Mouse (Mus musculus): ENCODE measurements around the gene Klk6. TPM values are rescaled to one million over a fixed set of nuclear protein-coding genes. Genes with fewer than 3 reads are reported as not detected.

The Klk6 gene
- polyA plus RNA-seq (2016; fragmentation: Nextera tagmentation; extraction: Ambion mirVana) = not detected in 2 replicates

DNA sequence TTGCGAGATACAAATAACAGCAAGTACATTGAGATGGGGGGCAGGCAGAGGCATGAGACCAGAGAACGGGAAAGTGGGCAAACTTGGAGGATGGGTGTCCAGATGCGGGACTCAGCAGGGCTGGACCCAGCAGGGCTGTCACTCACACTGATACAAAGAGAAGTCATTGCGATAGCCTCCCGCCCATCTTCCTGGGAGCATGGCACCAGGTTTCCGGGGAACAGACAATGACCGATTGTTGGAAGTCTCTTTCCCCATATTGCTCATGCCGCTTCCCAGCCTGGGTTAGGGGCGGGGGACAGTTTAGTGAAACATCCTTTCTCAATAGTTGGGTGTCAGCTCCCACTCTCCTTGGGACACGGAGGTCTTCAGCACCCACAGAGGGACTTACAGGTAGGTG, at the start of gene Klk6:
Klk6 (plus strand) TSS at position 301 of the 400 bp plus-strand sequence.
- no peak for ATAC-seq (ENCODE audit: insufficient number of reproducible peaks, low FRiP score)
- no peak within 1 kb of the TSS for H3K9ac ChIP-seq
- no peak within 1 kb of the TSS for H3K27ac ChIP-seq (ENCODE audit: poor library complexity, severe bottlenecking)
- H3K36me3 ChIP-seq = no peaks in the 10 kb centered on the region
- no peak within 1 kb of the TSS for H3K4me2 ChIP-seq
- no peaks in the 10 kb centered on the region; the same call in none of the 2 replicates for H3K27me3 ChIP-seq (replicated peaks)
- WGBS = 79% methylated on average over 10 of the region's 10 CpGs
- H3K4me1 ChIP-seq (replicated peaks) = no peaks in the 10 kb centered on the region
- no peaks in the 10 kb centered on the region for H3K9me3 ChIP-seq (replicated peaks)
- no peak within 1 kb of the TSS for H3K4me3 ChIP-seq

DNA sequence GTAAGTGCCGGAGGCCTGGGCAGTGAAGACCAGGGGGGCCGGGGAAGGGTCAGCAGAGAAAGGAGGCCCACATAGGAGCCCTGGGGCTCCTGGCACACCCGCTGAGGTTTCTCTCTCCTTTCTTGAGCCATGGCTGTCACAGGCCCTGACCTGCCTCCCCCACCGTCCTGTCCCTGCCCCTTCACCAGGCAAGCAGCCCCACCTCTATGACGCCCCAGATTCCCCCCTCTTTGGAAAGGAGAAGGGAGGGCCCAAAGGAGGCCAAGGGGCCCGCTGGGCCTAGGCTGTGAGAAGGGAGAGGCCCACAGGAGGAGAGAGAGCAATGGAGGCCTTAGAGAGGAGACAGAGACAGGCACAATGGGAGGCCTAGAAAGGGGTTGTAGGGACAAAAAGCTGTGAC, 49.5 kb upstream of the Klk6 start:
- ATAC-seq (ENCODE audit: insufficient number of reproducible peaks, low FRiP score) = no peak
- WGBS = 61% methylated on average over 6 of the region's 6 CpGs
- no peak overlapping the region for H3K9ac ChIP-seq

DNA sequence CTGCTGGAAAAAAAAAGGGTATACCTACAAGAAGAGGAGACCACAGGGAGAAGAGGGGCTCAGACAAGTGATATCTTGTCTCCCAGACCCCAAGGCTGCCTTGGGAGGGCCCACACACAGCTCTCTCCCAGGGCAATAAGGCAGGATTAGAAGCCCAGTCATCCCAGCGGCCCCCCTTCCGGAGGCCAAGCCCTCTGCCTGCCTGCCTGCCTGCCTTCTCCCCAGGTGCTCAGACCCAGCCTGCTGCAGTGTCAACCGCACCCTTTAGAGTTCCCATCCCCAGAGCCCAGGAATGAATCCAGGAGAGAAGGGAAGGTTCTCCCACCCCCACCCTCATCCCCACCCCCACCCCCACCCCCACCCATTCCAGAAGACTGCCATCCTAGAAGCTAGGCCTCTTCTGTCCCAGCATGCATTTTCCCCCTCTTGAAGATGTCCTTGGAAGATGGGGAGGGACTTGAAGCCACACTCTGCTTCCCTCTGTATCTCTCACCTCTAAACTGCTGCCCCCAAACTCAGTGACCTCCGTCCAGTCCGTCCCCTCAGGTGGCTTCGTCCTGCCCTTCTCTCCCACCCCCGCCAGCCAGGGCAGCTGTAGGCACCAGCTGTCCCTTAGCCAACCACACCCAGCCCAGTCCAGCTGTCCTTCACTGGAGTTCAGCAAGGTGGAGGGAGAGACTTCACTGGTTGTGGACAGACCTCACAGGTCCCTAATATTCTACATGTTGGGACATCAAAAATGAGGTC, 48.8 kb upstream of the Klk6 start:
- Histone ChIP-seq H3K27me3 (replicated peaks) (no peaks in the 10 kb centered on the region), H3K36me3 (no peaks in the 10 kb centered on the region), H3K4me2 (no peak overlapping the region), H3K9me3 (replicated peaks) (no peaks in the 10 kb centered on the region), H3K4me3 (no peak overlapping the region), H3K27ac (ENCODE audit: poor library complexity, severe bottlenecking) (no peak overlapping the region), H3K9ac (no peak overlapping the region), H3K4me1 (replicated peaks) (no peaks in the 10 kb centered on the region)
- WGBS = 47% methylated on average over 7 of the region's 7 CpGs
- no peak for ATAC-seq (ENCODE audit: insufficient number of reproducible peaks, low FRiP score)

More for the DNA sequence above, 49.5 kb upstream of the Klk6 start:
- H3K4me2 ChIP-seq = no peak overlapping the region
- H3K27me3 ChIP-seq (replicated peaks) = no peaks in the 10 kb centered on the region
- no peaks in the 10 kb centered on the region for H3K9me3 ChIP-seq (replicated peaks)
- H3K27ac ChIP-seq (ENCODE audit: poor library complexity, severe bottlenecking) = no peak overlapping the region
- H3K4me1 ChIP-seq (replicated peaks) = no peaks in the 10 kb centered on the region
- H3K36me3 ChIP-seq = no peaks in the 10 kb centered on the region
- H3K4me3 ChIP-seq = no peak overlapping the region

DNA sequence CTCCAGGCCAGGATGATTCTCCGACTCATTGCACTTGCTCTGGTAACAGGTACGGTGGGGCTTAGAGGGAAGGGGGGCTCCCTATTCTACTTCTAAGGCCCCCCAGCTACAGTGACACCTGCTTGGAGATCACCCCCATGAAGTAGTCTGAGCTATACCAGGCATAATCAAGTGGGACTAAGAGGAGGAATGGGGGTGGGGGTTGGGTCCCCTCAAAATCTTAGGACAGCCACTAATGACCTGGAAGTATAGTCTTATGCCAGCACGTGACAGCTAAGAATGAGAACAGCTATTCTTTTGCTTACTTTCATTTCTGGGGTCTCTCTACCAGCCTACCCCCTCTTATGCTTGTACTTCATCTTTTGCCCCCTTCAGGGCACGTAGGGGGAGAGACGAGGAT, 47.8 kb upstream of the Klk6 start:
- no peak overlapping the region for H3K4me2 ChIP-seq
- no peak for ATAC-seq (ENCODE audit: insufficient number of reproducible peaks, low FRiP score)

DNA sequence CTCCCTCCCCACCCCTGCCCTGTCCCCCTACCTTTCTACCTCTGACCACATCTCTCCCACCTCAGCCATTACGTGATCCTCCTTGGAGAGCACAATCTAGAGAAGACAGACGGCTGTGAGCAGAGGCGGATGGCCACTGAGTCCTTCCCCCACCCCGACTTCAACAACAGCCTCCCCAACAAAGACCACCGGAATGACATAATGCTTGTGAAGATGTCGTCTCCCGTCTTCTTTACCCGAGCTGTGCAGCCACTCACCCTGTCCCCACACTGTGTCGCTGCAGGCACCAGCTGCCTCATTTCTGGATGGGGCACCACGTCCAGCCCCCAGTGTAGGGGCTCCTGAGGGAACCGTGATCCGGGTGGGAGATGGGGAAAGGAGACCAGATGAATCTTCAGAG, 46.9 kb upstream of the Klk6 start:
- H3K27ac ChIP-seq (ENCODE audit: poor library complexity, severe bottlenecking) = no peak overlapping the region
- WGBS = 74% methylated on average over 12 of the region's 12 CpGs
- H3K9me3 ChIP-seq (replicated peaks) = no peaks in the 10 kb centered on the region
- H3K27me3 ChIP-seq (replicated peaks) = peaks cover 6% of the 10 kb centered on the region
- H3K4me2 ChIP-seq = no peak overlapping the region
- no peak overlapping the region for H3K9ac ChIP-seq
- no peak for ATAC-seq (ENCODE audit: insufficient number of reproducible peaks, low FRiP score)
- no peaks in the 10 kb centered on the region for H3K36me3 ChIP-seq
- H3K4me3 ChIP-seq = no peak overlapping the region
- 0 out of 2 replicates have a peak, but pooled peaks cover 3% of the 10 kb centered on the region for H3K4me1 ChIP-seq (replicated peaks)

More for the DNA sequence above, 47.8 kb upstream of the Klk6 start:
- Histone ChIP-seq H3K4me1 (replicated peaks) (0 out of 2 replicates have a peak, but pooled peaks cover 3% of the 10 kb centered on the region), H3K36me3 (no peaks in the 10 kb centered on the region), H3K4me3 (no peak overlapping the region), H3K9me3 (replicated peaks) (no peaks in the 10 kb centered on the region), H3K9ac (no peak overlapping the region), H3K27me3 (replicated peaks) (peaks cover 2% of the 10 kb centered on the region), H3K27ac (ENCODE audit: poor library complexity, severe bottlenecking) (no peak overlapping the region)
- WGBS = 75% methylated on average over 5 of the region's 5 CpGs

DNA sequence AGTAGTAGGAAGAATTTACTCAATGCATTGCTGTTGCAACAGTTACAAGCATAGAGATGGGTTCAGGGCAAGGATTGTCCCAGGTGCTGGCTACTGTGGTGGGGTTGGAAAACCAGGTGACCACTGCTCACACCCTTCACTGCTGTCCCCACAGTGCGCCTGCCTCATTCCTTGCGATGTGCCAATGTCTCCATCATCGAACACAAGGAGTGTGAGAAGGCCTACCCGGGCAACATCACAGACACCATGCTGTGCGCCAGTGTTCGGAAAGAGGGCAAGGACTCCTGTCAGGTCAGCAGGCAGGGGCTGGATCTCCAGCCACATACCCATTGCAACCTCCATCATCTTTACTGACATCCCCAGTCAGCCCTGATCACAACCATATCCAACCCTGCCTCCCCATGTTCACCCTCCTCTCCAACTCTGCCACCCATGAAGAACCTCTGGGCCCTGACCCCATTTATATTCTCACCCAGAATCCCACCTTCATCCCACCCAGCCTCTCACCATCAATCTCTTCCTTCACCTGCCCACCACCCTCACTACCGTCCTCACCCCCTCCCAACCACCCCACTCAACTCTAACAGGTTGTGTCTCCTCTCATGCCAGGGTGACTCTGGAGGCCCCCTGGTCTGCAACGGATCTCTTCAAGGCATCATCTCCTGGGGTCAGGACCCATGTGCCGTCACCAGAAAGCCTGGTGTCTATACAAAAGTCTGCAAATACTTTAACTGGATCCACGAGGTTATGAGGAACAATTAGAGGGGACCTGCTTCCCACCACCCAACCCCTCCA, 45.9 kb upstream of the Klk6 start:
- Histone ChIP-seq H3K36me3 (no peaks in the 10 kb centered on the region), H3K27ac (ENCODE audit: poor library complexity, severe bottlenecking) (no peak overlapping the region), H3K4me1 (replicated peaks) (peaks cover 6% of the 10 kb centered on the region; the same call in 1 of the 2 replicates), H3K9me3 (replicated peaks) (no peaks in the 10 kb centered on the region), H3K9ac (no peak overlapping the region), H3K4me2 (no peak overlapping the region), H3K4me3 (no peak overlapping the region), H3K27me3 (replicated peaks) (peaks cover 14% of the 10 kb centered on the region)
- ATAC-seq (ENCODE audit: insufficient number of reproducible peaks, low FRiP score) = no peak
- 84% methylated on average over 10 of the region's 10 CpGs for WGBS

DNA sequence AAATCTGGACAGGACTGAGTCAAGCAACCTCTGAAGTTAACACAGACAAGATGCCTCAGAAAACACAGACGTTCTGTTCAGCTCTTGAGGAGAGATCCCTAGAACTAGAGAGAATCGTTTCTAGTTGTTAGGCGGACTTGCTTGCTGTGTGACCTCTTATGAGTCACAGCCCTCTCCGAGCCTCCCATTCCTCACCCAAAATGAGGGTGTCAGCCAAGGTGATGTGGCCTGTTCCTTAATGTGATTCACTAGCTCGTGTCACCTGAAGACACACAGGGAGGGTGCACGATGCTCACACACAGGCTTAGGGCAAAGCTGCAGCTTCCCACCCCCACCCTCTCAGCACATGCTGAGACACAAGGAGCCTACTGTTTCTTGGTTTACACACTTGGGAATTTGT, 44.1 kb upstream of the Klk6 start:
- H3K4me2 ChIP-seq = no peak overlapping the region
- no peak overlapping the region for H3K4me3 ChIP-seq
- H3K27me3 ChIP-seq (replicated peaks) = peaks cover 27% of the 10 kb centered on the region
- WGBS = 50% methylated on average over 6 of the region's 6 CpGs
- no peak overlapping the region for H3K27ac ChIP-seq (ENCODE audit: poor library complexity, severe bottlenecking)
- H3K36me3 ChIP-seq = no peaks in the 10 kb centered on the region
- peaks cover 6% of the 10 kb centered on the region; the same call in 1 of the 2 replicates for H3K4me1 ChIP-seq (replicated peaks)
- no peaks in the 10 kb centered on the region for H3K9me3 ChIP-seq (replicated peaks)
- no peak overlapping the region for H3K9ac ChIP-seq
- ATAC-seq (ENCODE audit: insufficient number of reproducible peaks, low FRiP score) = no peak

DNA sequence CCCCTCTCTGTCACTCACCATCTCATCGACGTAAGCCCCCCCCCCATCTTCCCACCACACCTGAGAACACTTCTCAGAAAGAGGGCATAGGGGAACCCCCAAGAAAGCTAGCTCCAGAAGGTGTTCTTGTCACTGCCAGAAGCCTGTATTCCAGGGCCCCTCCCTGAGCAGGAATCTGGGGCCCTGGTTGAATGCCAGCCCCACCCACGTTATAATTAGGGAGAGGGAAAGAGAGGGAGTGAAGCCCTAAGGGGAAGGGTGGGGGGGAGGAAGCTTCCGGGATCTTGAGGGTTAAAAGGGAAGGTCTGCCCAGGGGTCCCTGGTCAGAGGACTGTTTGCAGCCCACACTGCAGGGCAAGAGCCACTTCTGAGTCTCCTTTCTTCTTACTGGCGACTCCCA, 43.6 kb upstream of the Klk6 start, which contains the start of gene Klk10:
Klk10 (plus strand) TSS at position 290 of the 400 bp plus-strand sequence.
- Histone ChIP-seq H3K4me3 (no peak within 1 kb of the TSS), H3K36me3 (no peaks in the 10 kb centered on the region), H3K4me2 (no peak within 1 kb of the TSS), H3K9ac (no peak within 1 kb of the TSS), H3K4me1 (replicated peaks) (peaks cover 6% of the 10 kb centered on the region; the same call in 1 of the 2 replicates), H3K9me3 (replicated peaks) (no peaks in the 10 kb centered on the region), H3K27me3 (replicated peaks) (peaks cover 27% of the 10 kb centered on the region), H3K27ac (ENCODE audit: poor library complexity, severe bottlenecking) (no peak within 1 kb of the TSS)
- 40% methylated on average over 5 of the region's 5 CpGs for WGBS
- no peak for ATAC-seq (ENCODE audit: insufficient number of reproducible peaks, low FRiP score)

DNA sequence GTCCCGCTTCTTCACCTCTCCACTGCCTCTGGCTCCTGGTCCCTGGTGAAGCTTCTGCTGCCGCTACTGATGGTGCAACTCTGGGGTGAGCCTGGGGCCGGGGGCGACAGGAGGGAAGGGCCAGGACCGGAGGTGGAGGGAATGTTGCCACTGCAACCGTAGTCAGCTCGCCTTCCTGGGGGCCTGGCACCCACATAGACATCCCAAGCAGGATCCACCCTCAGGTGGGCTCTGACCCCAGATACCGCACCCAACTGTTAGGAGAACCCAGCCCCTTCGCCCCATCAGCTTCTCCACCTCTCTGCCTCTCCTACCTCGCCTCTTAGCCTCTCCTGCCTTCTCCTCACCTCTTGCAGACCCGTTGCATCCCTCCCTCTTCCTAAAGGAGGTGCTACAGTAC, 42.8 kb upstream of the Klk6 start:
- Histone ChIP-seq H3K27ac (ENCODE audit: poor library complexity, severe bottlenecking) (no peak overlapping the region), H3K9ac (no peak overlapping the region), H3K36me3 (no peaks in the 10 kb centered on the region), H3K4me1 (replicated peaks) (peaks cover 6% of the 10 kb centered on the region; the same call in 1 of the 2 replicates), H3K4me2 (no peak overlapping the region), H3K9me3 (replicated peaks) (no peaks in the 10 kb centered on the region), H3K4me3 (no peak overlapping the region), H3K27me3 (replicated peaks) (peaks cover 27% of the 10 kb centered on the region)
- 83% methylated on average over 11 of the region's 11 CpGs for WGBS
- no peak for ATAC-seq (ENCODE audit: insufficient number of reproducible peaks, low FRiP score)

DNA sequence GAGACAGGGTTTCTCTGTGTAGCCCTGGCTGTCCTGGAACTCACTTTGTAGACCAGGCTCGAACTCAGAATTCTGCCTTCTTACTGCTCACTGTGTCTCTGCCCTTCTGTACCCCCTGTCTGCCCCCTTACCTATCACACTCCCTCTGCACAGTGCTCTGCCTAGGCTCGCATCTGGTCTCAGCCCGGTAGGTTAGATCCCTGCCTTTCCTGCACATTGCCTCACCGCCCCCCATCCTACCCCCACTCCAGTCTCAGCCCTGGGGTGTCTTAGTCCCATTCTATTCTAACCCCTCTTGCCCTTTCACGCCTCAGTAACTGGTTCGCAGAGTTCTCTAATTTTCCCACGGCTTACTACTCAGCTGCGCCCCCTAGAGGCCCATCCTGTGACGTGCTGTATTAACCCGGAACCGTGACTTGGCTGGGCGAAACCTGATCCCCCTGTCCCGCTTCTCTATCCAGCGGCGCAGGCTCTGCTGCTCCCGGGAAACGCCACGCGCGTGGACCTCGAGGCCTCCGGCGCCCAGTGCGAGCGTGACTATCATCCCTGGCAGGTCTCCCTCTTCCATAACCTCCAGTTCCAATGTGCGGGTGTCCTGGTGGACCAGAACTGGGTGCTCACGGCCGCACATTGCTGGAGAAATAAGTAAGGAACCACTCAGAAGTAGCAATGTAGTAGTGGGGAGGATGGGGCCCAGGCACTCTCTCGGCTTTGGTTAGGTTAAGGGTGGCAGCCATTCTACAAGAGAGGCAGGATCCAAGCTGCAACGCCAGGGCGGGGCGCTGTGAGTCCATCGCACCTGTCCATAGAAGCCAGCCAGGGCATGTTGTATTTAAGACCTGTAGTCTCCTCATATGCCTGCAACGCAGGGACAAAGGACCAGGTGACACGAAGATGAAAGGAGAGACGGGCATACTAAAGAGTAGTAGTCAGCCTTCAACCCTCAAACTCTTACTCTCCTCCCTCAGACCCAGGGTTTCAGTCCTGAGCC, 41.7 kb upstream of the Klk6 start:
- peak overlapping the region; percentile 67 for H3K4me2 ChIP-seq
- H3K9ac ChIP-seq = peak overlapping the region; percentile 45
- H3K4me1 ChIP-seq (replicated peaks) = peaks cover 6% of the 10 kb centered on the region; the same call in 1 of the 2 replicates
- H3K36me3 ChIP-seq = no peaks in the 10 kb centered on the region
- 11% methylated on average over 36 of the region's 36 CpGs for WGBS
- peak overlapping the region; percentile 30 for H3K4me3 ChIP-seq
- H3K9me3 ChIP-seq (replicated peaks) = no peaks in the 10 kb centered on the region
- H3K27me3 ChIP-seq (replicated peaks) = peaks cover 27% of the 10 kb centered on the region
- peak; percentile 41 for ATAC-seq (ENCODE audit: insufficient number of reproducible peaks, low FRiP score)
- H3K27ac ChIP-seq (ENCODE audit: poor library complexity, severe bottlenecking) = no peak overlapping the region

Data from heart, embryonic 12.5 days (tissue).